In the genomic region with DNA sequence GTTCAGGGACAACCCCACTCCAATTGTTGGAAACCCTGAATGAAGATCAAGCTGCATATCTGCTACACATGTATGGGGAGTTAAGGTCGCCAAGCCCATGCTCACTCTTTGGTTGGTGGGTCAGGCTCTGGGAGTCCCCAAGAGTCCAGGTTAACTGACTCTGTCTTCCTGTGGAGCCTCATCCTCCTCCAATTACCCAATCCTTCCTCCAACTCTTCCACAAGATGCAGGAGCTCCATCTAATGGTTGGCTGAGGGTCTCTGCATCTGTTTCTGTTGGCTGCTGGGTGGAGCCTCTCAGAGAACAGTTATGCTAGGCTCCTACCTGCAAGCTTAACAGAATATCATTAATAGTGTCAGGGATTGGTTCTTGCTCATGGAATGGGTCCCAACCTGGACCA, we compare ENCODE assay signal across 17 mouse cellular contexts. TPM values are rescaled to one million over a fixed set of nuclear protein-coding genes. Genes with fewer than 3 reads are reported as not detected.
DNase-seq lines count a peak whose midpoint lies in the region; ATAC-seq and TF ChIP-seq lines count a peak whose summit lies in the region.
"Had no signal": no experiment of that assay in that cellular context is flagged by ENCODE, and none has a peak within 500 bp of the region (broad histone marks: within the 10 kb centered on the region; RNA-seq: fewer than 3 reads in every experiment).

No protein-coding gene starts in this region.

- 39% methylated on average over 1 of the region's 1 CpGs for WGBS in liver, embryonic 14.5 days (ENCODE audit: insufficient replicate concordance)
- 55% methylated on average over 1 of the region's 1 CpGs for WGBS in forebrain, embryonic 16.5 days

- H3K36me3 ChIP-seq in liver, embryonic 14.5 days (replicated peaks; ENCODE audit: control insufficient read depth, insufficient read depth, low read depth): no peaks in the 10 kb centered on the region
- no peaks in the 10 kb centered on the region for H3K36me3 ChIP-seq in ES-Bruce4 (ENCODE audit: control insufficient read depth, insufficient read depth, low read length, poor library complexity, severe bottlenecking)
- no peaks in the 10 kb centered on the region for H3K36me3 ChIP-seq in forebrain, embryonic 16.5 days (ENCODE audit: control insufficient read depth, insufficient read depth)
- H3K36me3 ChIP-seq: hindbrain, embryonic 15.5 days had no signal

- H3K27ac ChIP-seq in liver, embryonic 14.5 days: no peak overlapping the region
- H3K27ac ChIP-seq in ES-Bruce4 (ENCODE audit: insufficient read depth, low read length): no peak overlapping the region
- H3K27ac ChIP-seq in forebrain, embryonic 16.5 days (ENCODE audit: low read length): no peak overlapping the region
- H3K27ac ChIP-seq: hindbrain, embryonic 15.5 days; left cerebral cortex, adult 2 months had no signal

- TF ChIP-seq POLR2A in ES-Bruce4 (IDR thresholded peaks at IDR 0.05; ENCODE audit: insufficient read depth, low read length): no peak

- H3K27me3 ChIP-seq in liver, embryonic 14.5 days (ENCODE audit: control insufficient read depth, insufficient read depth, low read length): no peaks in the 10 kb centered on the region
- H3K27me3 ChIP-seq in ES-Bruce4 (ENCODE audit: control insufficient read depth, insufficient read depth, low read length, poor library complexity, severe bottlenecking): no peaks in the 10 kb centered on the region
- H3K27me3 ChIP-seq in forebrain, embryonic 16.5 days (replicated peaks; ENCODE audit: control insufficient read depth, insufficient read depth, low read length): no peaks in the 10 kb centered on the region
- H3K27me3 ChIP-seq: hindbrain, embryonic 15.5 days had no signal

- peaks cover 0 to 2% of the 10 kb centered on the region in 2 experiments; a peak in 1 of 4 replicates for H3K4me1 ChIP-seq in liver, embryonic 14.5 days (replicated peaks; ENCODE audit: control insufficient read depth in 2 of 2, insufficient read depth in 2 of 2, low read length in 1 of 2)
- H3K4me1 ChIP-seq in ES-Bruce4 (ENCODE audit: control insufficient read depth, insufficient read depth, low read length): peaks cover 2% of the 10 kb centered on the region
- H3K4me1 ChIP-seq in forebrain, embryonic 16.5 days (replicated peaks; ENCODE audit: control insufficient read depth, insufficient read depth, low read length): no peaks in the 10 kb centered on the region

- no peak for TF ChIP-seq EP300 in liver, embryonic 14.5 days (IDR thresholded peaks at IDR 0.05; ENCODE audit: low read depth)
- TF ChIP-seq EP300 in ES-Bruce4 (IDR thresholded peaks at IDR 0.05; ENCODE audit: insufficient read depth, low read depth, low read length): no peak

- H3K4me3 ChIP-seq in liver, embryonic 14.5 days (ENCODE audit: insufficient read depth in 1 of 2, low read depth in 2 of 2, low read length in 2 of 2): no peak overlapping the region
- no peak overlapping the region for H3K4me3 ChIP-seq in ES-Bruce4 (ENCODE audit: low read depth, low read length)
- H3K4me3 ChIP-seq in forebrain, embryonic 16.5 days (replicated peaks; ENCODE audit: low read length): no peak overlapping the region
- H3K4me3 ChIP-seq: hindbrain, embryonic 15.5 days; left cerebral cortex, adult 2 months had no signal

- ATAC-seq in liver, embryonic 14.5 days (ENCODE audit: insufficient read depth): no peak
- ATAC-seq in forebrain, embryonic 16.5 days: no peak

- H3K9me3 ChIP-seq in liver, embryonic 14.5 days (ENCODE audit: control insufficient read depth, low read length): no peaks in the 10 kb centered on the region
- no peaks in the 10 kb centered on the region for H3K9me3 ChIP-seq in ES-Bruce4 (replicated peaks; ENCODE audit: control insufficient read depth, insufficient read depth, low read length, poor library complexity, severe bottlenecking)
- H3K9me3 ChIP-seq in forebrain, embryonic 16.5 days (ENCODE audit: control insufficient read depth, low read length): no peaks in the 10 kb centered on the region
- H3K9me3 ChIP-seq: G1E had no signal

- no peak overlapping the region for H3K9ac ChIP-seq in liver, embryonic 14.5 days (replicated peaks)
- H3K9ac ChIP-seq in ES-Bruce4 (ENCODE audit: low read depth, poor library complexity, severe bottlenecking): no peak overlapping the region
- H3K9ac ChIP-seq in forebrain, embryonic 16.5 days (replicated peaks; ENCODE audit: low read depth, low read length): no peak overlapping the region
- H3K9ac ChIP-seq: hindbrain, embryonic 15.5 days had no signal

- no peak overlapping the region for H3K4me2 ChIP-seq in liver, embryonic 14.5 days (ENCODE audit: low read depth)
- H3K4me2 ChIP-seq in forebrain, embryonic 16.5 days (ENCODE audit: low read length): no peak overlapping the region
- H3K4me2 ChIP-seq: heart, embryonic 11.5 days; hindbrain, embryonic 15.5 days had no signal

- DNase-seq in heart, postnatal 10 days: peak; percentile 16
- DNase-seq in heart, postnatal 4 days: no peak
- DNase-seq in liver, embryonic 14.5 days (ENCODE audit: low read depth in 3 of 3, low spot score in 3 of 3): no peak
- no peak for DNase-seq in liver
- DNase-seq in right cerebral cortex, adult 18-20 months: no peak
- DNase-seq: adrenal gland, adult 2 months; lung, adult 18-20 months; spleen, adult 18-20 months; thymus, adult 18-20 months had no signal

- 0 out of 2 replicates have a peak, but pooled peaks have one; percentile 15 for TF ChIP-seq CTCF in liver, embryonic 14.5 days (IDR thresholded peaks at IDR 0.05; ENCODE audit: low read depth)
- TF ChIP-seq CTCF in ES-Bruce4 (IDR thresholded peaks at IDR 0.05; ENCODE audit: low read depth, low read length): peak; percentile 36

- intact Hi-C loops in heart, postnatal 10 days (cut with DNase I): no loop called here

RNA-seq across cellular contexts. Expression of a gene that starts 2.7 kb away (rescaled TPM):
- total RNA-seq in heart, postnatal 10 days (2021): 1 to 10 TPM; 6.7 to 7.5 TPM
- total RNA-seq in heart, postnatal 4 days (2021): 1 to 10 TPM; 5.1 to 6.0 TPM
- 1.4 and 2.0 TPM in 2 replicates for polyA plus RNA-seq in liver, embryonic 14.5 days (2012; rRNA removed)
- polyA plus RNA-seq in liver, embryonic 14.5 days (2014; fragmentation: Nextera tagmentation; extraction: Ambion mirVana): 1.8 and 3.0 TPM in 2 replicates
- 11.6 and 13.1 TPM in 2 replicates for polyA plus RNA-seq in ES-Bruce4 (2011; ENCODE audit: insufficient read depth, insufficient read length, low read depth, missing spikeins)
- polyA plus RNA-seq in forebrain, embryonic 16.5 days (2015; fragmentation: Nextera tagmentation; extraction: Ambion mirVana): 4.2 and 5.5 TPM in 2 replicates

RNA-seq across cellular contexts. Expression of a gene that starts 3.2 kb away (rescaled TPM):
- under 1 TPM; 0.07 to 0.17 TPM for total RNA-seq in heart, postnatal 10 days (2021)
- under 1 TPM; 0.12 to 0.23 TPM for total RNA-seq in heart, postnatal 4 days (2021)
- polyA plus RNA-seq in liver, embryonic 14.5 days (2012; rRNA removed): not detected in 2 replicates
- not detected in 2 replicates for polyA plus RNA-seq in liver, embryonic 14.5 days (2014; fragmentation: Nextera tagmentation; extraction: Ambion mirVana)
- 0.19 TPM in 1 of 2 replicates, not detected in the other for polyA plus RNA-seq in ES-Bruce4 (2011; ENCODE audit: insufficient read depth, insufficient read length, low read depth, missing spikeins)
- 0.07 and 0.10 TPM in 2 replicates for polyA plus RNA-seq in forebrain, embryonic 16.5 days (2015; fragmentation: Nextera tagmentation; extraction: Ambion mirVana)
- total RNA-seq: common myeloid progenitor, adult 5-6 weeks; heart, postnatal 25 days had no signal
- polyA plus RNA-seq: adrenal gland, adult 2 months; G1E had no signal

RNA-seq across cellular contexts. Expression of a gene that starts 53.9 kb away (rescaled TPM):
- under 1 TPM; 0.10 to 0.20 TPM for total RNA-seq in heart, postnatal 10 days (2021)
- under 1 TPM; 0.07 to 0.09 TPM for total RNA-seq in heart, postnatal 4 days (2021)
- polyA plus RNA-seq in liver, embryonic 14.5 days (2012; rRNA removed): 0.02 and 0.03 TPM in 2 replicates
- not detected in 2 replicates for polyA plus RNA-seq in liver, embryonic 14.5 days (2014; fragmentation: Nextera tagmentation; extraction: Ambion mirVana)
- 0.22 and 0.33 TPM in 2 replicates for polyA plus RNA-seq in ES-Bruce4 (2011; ENCODE audit: insufficient read depth, insufficient read length, low read depth, missing spikeins)
- 0.29 and 0.48 TPM in 2 replicates for polyA plus RNA-seq in forebrain, embryonic 16.5 days (2015; fragmentation: Nextera tagmentation; extraction: Ambion mirVana)
- polyA plus RNA-seq: G1E had no signal

Comparison
In these comparisons a context has a peak if more than half of its experiments do, and no peak if none do; other contexts are left out.
1. DNase-seq: peak in heart, postnatal 10 days (2 of 2); none in heart, postnatal 4 days (single experiment), liver, embryonic 14.5 days (0 of 3), liver (single experiment) and right cerebral cortex, adult 18-20 months (single experiment).